Mouse (Mus musculus) myocyte (in vitro differentiated cells): ENCODE results near the gene Olfr116. TPM values are rescaled to one million over a fixed set of nuclear protein-coding genes. Genes with fewer than 3 reads are reported as not detected.

ENCODE experiments used
- H3K27me3 ChIP-seq: one replicate; pipeline ENCODE4 v1.6.1; 2011; ENCODE audit not compliant: control insufficient read depth, insufficient read depth, insufficient read length
- H3K36me3 ChIP-seq: one replicate; pipeline ENCODE4 v1.6.1; 2011; ENCODE audit not compliant: control insufficient read depth, insufficient read depth
- H3K4me2 ChIP-seq: one replicate; pipeline ENCODE4 v1.6.1; 2011; ENCODE audit warnings: low read depth, control low read depth
- H3K4me3 ChIP-seq: one replicate; pipeline ENCODE4 v1.5.1; 2011; ENCODE audit warnings: mild to moderate bottlenecking, control low read depth, moderate library complexity
- H3K79me2 ChIP-seq: one replicate; pipeline ENCODE4 v1.6.1; 2011; ENCODE audit not compliant: control insufficient read depth, insufficient read depth
- H3ac ChIP-seq: one replicate; pipeline ENCODE4 v1.6.1; 2011; ENCODE audit not compliant: control insufficient read depth, insufficient read length
- CEBPB ChIP-seq: IDR thresholded peaks from 2 replicates; pipeline ENCODE4 v1.6.1; 2011; ENCODE audit warnings: mild to moderate bottlenecking, moderate library complexity; ENCODE audit not compliant: poor library complexity, insufficient read depth, severe bottlenecking
- E2F4 ChIP-seq: IDR thresholded peaks from one replicate; pipeline ENCODE4 v1.6.1; 2011; ENCODE audit warnings: mild to moderate bottlenecking, control low read depth, moderate library complexity; ENCODE audit not compliant: insufficient read depth
- MAX ChIP-seq: IDR thresholded peaks from one replicate; pipeline ENCODE4 v1.6.1; 2011; ENCODE audit warnings: low read depth, mild to moderate bottlenecking, control low read depth
- MYOD1 ChIP-seq, 3 experiments: IDR thresholded peaks; one replicate each; pipeline ENCODE4 v1.6.1; 2011; ENCODE audit warnings: control low read depth in 2 of 3, low read depth in 2 of 3, mild to moderate bottlenecking in 2 of 3, moderate library complexity in 1 of 3; ENCODE audit not compliant: insufficient read length in 2 of 3, control insufficient read depth in 1 of 3
- MYOG ChIP-seq, 3 experiments: IDR thresholded peaks; one replicate each; pipeline ENCODE4 v1.6.1; 2011; ENCODE audit warnings: control low read depth in 2 of 3, low read depth in 2 of 3, mild to moderate bottlenecking in 2 of 3; ENCODE audit not compliant: insufficient read length in 2 of 3, control insufficient read depth in 1 of 3, insufficient read depth in 1 of 3
- POLR2A ChIP-seq: IDR thresholded peaks from one replicate; pipeline ENCODE4 v1.6.1; 2011; ENCODE audit warnings: low read depth, mild to moderate bottlenecking, control low read depth, moderate library complexity; ENCODE audit not compliant: insufficient read length
- POLR2AphosphoS2 ChIP-seq: IDR thresholded peaks from one replicate; pipeline ENCODE4 v1.6.1; 2011; ENCODE audit warnings: low read depth, control low read depth; ENCODE audit not compliant: insufficient read length
- REST ChIP-seq: IDR thresholded peaks from one replicate; pipeline ENCODE4 v1.6.1; 2011; ENCODE audit warnings: mild to moderate bottlenecking, control low read depth, moderate library complexity; ENCODE audit not compliant: insufficient read depth, insufficient read length
- SRF ChIP-seq: IDR thresholded peaks from one replicate; pipeline ENCODE4 v1.6.1; 2011; ENCODE audit warnings: low read depth; ENCODE audit not compliant: control insufficient read depth, insufficient read length
- TCF12 ChIP-seq: IDR thresholded peaks from one replicate; pipeline ENCODE4 v1.6.1; 2011; ENCODE audit warnings: mild to moderate bottlenecking, control low read depth; ENCODE audit not compliant: poor library complexity, insufficient read depth, severe bottlenecking
- TCF3 ChIP-seq: IDR thresholded peaks from one replicate; pipeline ENCODE4 v1.6.1; 2011; ENCODE audit warnings: low read depth, control low read depth; ENCODE audit not compliant: insufficient read length
- USF1 ChIP-seq: IDR thresholded peaks from one replicate; pipeline ENCODE4 v1.6.1; 2011; ENCODE audit warnings: low read depth, mild to moderate bottlenecking, control low read depth, moderate library complexity
- polyA plus RNA-seq: library from polyadenylated mRNA; unstranded; fragments of >200 nt; fragmentation: generic; extraction: Trizol; gene quantifications from one replicate; pipeline ENCODE4 v1.2.1, GENCODE M21; 2012; ENCODE audit warnings: missing spikeins

Gene Olfr116
- not detected for polyA plus RNA-seq

GRCm38 (mm10) chr17:37627009-37627408 lies at the start of gene Olfr116, which contains the start of gene Olfr115:
Gene Olfr116 (minus strand): TSS chr17:37627199.
Gene Olfr115 (minus strand): TSS chr17:37627109.
- TF ChIP-seq USF1 (no peak), E2F4 (no peak), MYOD1 (IDR thresholded peaks at IDR 0.05; ENCODE audit: control insufficient read depth in 1 of 3, insufficient read length in 2 of 3, low read depth in 2 of 3) (no peak), POLR2AphosphoS2 (no peak), MYOG (IDR thresholded peaks at IDR 0.05; ENCODE audit: control insufficient read depth in 1 of 3, insufficient read depth in 1 of 3, insufficient read length in 2 of 3, low read depth in 2 of 3) (no peak), SRF (no peak), REST (no peak), CEBPB (no peak), MAX (no peak)
- Histone ChIP-seq H3K4me3 (no peak within 1 kb of the TSS), H3K27me3 (no peaks in the 10 kb centered on the region), H3ac (no peak within 1 kb of the TSS), H3K36me3 (no peaks in the 10 kb centered on the region), H3K4me2 (no peak within 1 kb of the TSS), H3K79me2 (no peaks in the 10 kb centered on the region)

GRCm38 (mm10) chr17:37666688-37667087 lies 39.7 kb upstream of the Olfr116 start, which contains the start of gene Olfr118:
Gene Olfr118 (plus strand): TSS chr17:37666988.
- Histone ChIP-seq H3K4me3 (no peak within 1 kb of the TSS), H3K4me2 (no peak within 1 kb of the TSS), H3K27me3 (no peaks in the 10 kb centered on the region), H3ac (no peak within 1 kb of the TSS), H3K79me2 (no peaks in the 10 kb centered on the region), H3K36me3 (no peaks in the 10 kb centered on the region)
- TF ChIP-seq POLR2AphosphoS2: no peak

- Histone ChIP-seq H3K36me3 (no peaks in the 10 kb centered on the region), H3K4me3 (no peak within 1 kb of the TSS), H3K27me3 (no peaks in the 10 kb centered on the region), H3K79me2 (no peaks in the 10 kb centered on the region), H3K4me2 (no peak within 1 kb of the TSS), H3ac (no peak within 1 kb of the TSS)
- TF ChIP-seq MYOG (IDR thresholded peaks at IDR 0.05; ENCODE audit: control insufficient read depth in 1 of 3, insufficient read depth in 1 of 3, insufficient read length in 2 of 3, low read depth in 2 of 3): no peak
- no peak for TF ChIP-seq E2F4
- TF ChIP-seq MAX: no peak
- no peak for TF ChIP-seq USF1
- no peak for TF ChIP-seq CEBPB
Measured at GRCm38 (mm10) chr17:37663682-37664081, 36.7 kb upstream of the Olfr116 start, which contains the start of gene Olfr117. Gene Olfr117 (minus strand): TSS chr17:37663782.

GRCm38 (mm10) chr17:37592643-37593042 lies 34.4 kb downstream of the Olfr116 start, which contains the start of gene Olfr114:
Gene Olfr114 (minus strand): TSS chr17:37592743.
- H3K4me3 ChIP-seq: no peak within 1 kb of the TSS
- TF ChIP-seq REST: no peak
- no peak for TF ChIP-seq POLR2AphosphoS2
- TF ChIP-seq CEBPB: no peak
- no peak for TF ChIP-seq POLR2A
- no peak for TF ChIP-seq MAX
- no peak for TF ChIP-seq E2F4
- no peak for TF ChIP-seq MYOD1 (IDR thresholded peaks at IDR 0.05; ENCODE audit: control insufficient read depth in 1 of 3, insufficient read length in 2 of 3, low read depth in 2 of 3)
- no peak for TF ChIP-seq USF1
- no peak for TF ChIP-seq TCF12
- TF ChIP-seq SRF: no peak
- TF ChIP-seq MYOG (IDR thresholded peaks at IDR 0.05; ENCODE audit: control insufficient read depth in 1 of 3, insufficient read depth in 1 of 3, insufficient read length in 2 of 3, low read depth in 2 of 3): no peak
- no peak for TF ChIP-seq TCF3
- no peak within 1 kb of the TSS for H3K4me2 ChIP-seq
- H3K36me3 ChIP-seq: no peaks in the 10 kb centered on the region
- no peaks in the 10 kb centered on the region for H3K79me2 ChIP-seq
- no peak within 1 kb of the TSS for H3ac ChIP-seq
- no peaks in the 10 kb centered on the region for H3K27me3 ChIP-seq

- no peak for TF ChIP-seq TCF12
- no peak for TF ChIP-seq REST
- no peak for TF ChIP-seq E2F4
- no peak for TF ChIP-seq TCF3
- TF ChIP-seq MYOD1 (IDR thresholded peaks at IDR 0.05; ENCODE audit: control insufficient read depth in 1 of 3, insufficient read length in 2 of 3, low read depth in 2 of 3): no peak
- TF ChIP-seq POLR2A: no peak
- TF ChIP-seq SRF: no peak
- TF ChIP-seq MAX: no peak
- no peak for TF ChIP-seq MYOG (IDR thresholded peaks at IDR 0.05; ENCODE audit: control insufficient read depth in 1 of 3, insufficient read depth in 1 of 3, insufficient read length in 2 of 3, low read depth in 2 of 3)
- no peak for TF ChIP-seq CEBPB
- TF ChIP-seq POLR2AphosphoS2: no peak
- TF ChIP-seq USF1: no peak
- H3K36me3 ChIP-seq: no peaks in the 10 kb centered on the region
- no peak within 1 kb of the TSS for H3K4me2 ChIP-seq
- H3K4me3 ChIP-seq: no peak within 1 kb of the TSS
- no peak within 1 kb of the TSS for H3ac ChIP-seq
- no peaks in the 10 kb centered on the region for H3K27me3 ChIP-seq
- H3K79me2 ChIP-seq: no peaks in the 10 kb centered on the region
Measured at GRCm38 (mm10) chr17:37577563-37577962, 49.4 kb downstream of the Olfr116 start, which contains the start of gene Olfr113. Gene Olfr113 (minus strand): TSS chr17:37577663.

Other genes starting within 250 kb of the Olfr116 start
- gene Olfr105-ps, start 248.2 kb downstream of the Olfr116 start, polyA plus RNA-seq: not detected
- not detected for gene Olfr106-ps, start 236.8 kb downstream of the Olfr116 start, polyA plus RNA-seq
- not detected for gene Olfr107, start 228.0 kb downstream of the Olfr116 start, polyA plus RNA-seq
- not detected for gene Olfr108, start 181.7 kb downstream of the Olfr116 start, polyA plus RNA-seq
- gene Olfr109, start 168.3 kb downstream of the Olfr116 start, polyA plus RNA-seq: not detected
- not detected for gene H2-M2, start 143.6 kb downstream of the Olfr116 start, polyA plus RNA-seq
- gene Olfr110, start 134.7 kb downstream of the Olfr116 start, polyA plus RNA-seq: not detected
- not detected for gene Olfr111, start 119.2 kb downstream of the Olfr116 start, polyA plus RNA-seq
- not detected for gene Olfr112, start 57.7 kb downstream of the Olfr116 start, polyA plus RNA-seq
- not detected for gene Olfr113, start 49.5 kb downstream of the Olfr116 start, polyA plus RNA-seq
- gene Olfr114, start 34.5 kb downstream of the Olfr116 start, polyA plus RNA-seq: not detected
- not detected for gene Olfr115, start 90 bp downstream of the Olfr116 start, polyA plus RNA-seq
- not detected for gene Olfr117, start 36.6 kb upstream of the Olfr116 start, polyA plus RNA-seq
- gene Olfr118, start 39.8 kb upstream of the Olfr116 start, polyA plus RNA-seq: not detected
- not detected for gene Olfr119, start 69.4 kb upstream of the Olfr116 start, polyA plus RNA-seq
- gene Olfr120, start 94.6 kb upstream of the Olfr116 start, polyA plus RNA-seq: not detected
- gene Olfr121, start 121.7 kb upstream of the Olfr116 start, polyA plus RNA-seq: not detected
- gene Olfr122, start 141.4 kb upstream of the Olfr116 start, polyA plus RNA-seq: not detected
- gene Olfr123, start 166.3 kb upstream of the Olfr116 start, polyA plus RNA-seq: not detected
- not detected for gene Olfr124, start 172.7 kb upstream of the Olfr116 start, polyA plus RNA-seq
- gene Olfr125, start 205.8 kb upstream of the Olfr116 start, polyA plus RNA-seq: not detected
- not detected for gene Olfr126, start 220.3 kb upstream of the Olfr116 start, polyA plus RNA-seq